Mouse (Mus musculus): ENCODE measurements around the gene Lce1j. TPM values are rescaled to one million over a fixed set of nuclear protein-coding genes. Genes with fewer than 3 reads are reported as not detected.

Lce1j gene
- polyA plus RNA-seq, 1 experiment from 2014 or later, result not detected

Other genes starting within 250 kb of the Lce1j start
- gene Ivl, start 216.8 kb downstream of the Lce1j start, polyA plus RNA-seq (2015; fragmentation: Nextera tagmentation; extraction: Ambion mirVana), result not detected in 2 replicates
- gene Smcp, start 201.5 kb downstream of the Lce1j start, polyA plus RNA-seq (2015; fragmentation: Nextera tagmentation; extraction: Ambion mirVana), result not detected in 2 replicates
- not detected in 2 replicates for gene 2210017I01Rik, start 183.0 kb downstream of the Lce1j start, polyA plus RNA-seq (2015; fragmentation: Nextera tagmentation; extraction: Ambion mirVana)
- not detected in 2 replicates for gene Lce6a, start 168.9 kb downstream of the Lce1j start, polyA plus RNA-seq (2015; fragmentation: Nextera tagmentation; extraction: Ambion mirVana)
- gene Lce1a1, start 142.2 kb downstream of the Lce1j start, polyA plus RNA-seq (2015; fragmentation: Nextera tagmentation; extraction: Ambion mirVana), result not detected in 2 replicates
- gene Lce1b, start 133.6 kb downstream of the Lce1j start, polyA plus RNA-seq (2015; fragmentation: Nextera tagmentation; extraction: Ambion mirVana), result not detected in 2 replicates
- not detected in 2 replicates for gene Lce1a2, start 120.2 kb downstream of the Lce1j start, polyA plus RNA-seq (2015; fragmentation: Nextera tagmentation; extraction: Ambion mirVana)
- not detected in 2 replicates for gene Lce1c, start 111.3 kb downstream of the Lce1j start, polyA plus RNA-seq (2015; fragmentation: Nextera tagmentation; extraction: Ambion mirVana)
- gene Lce1d, start 103.3 kb downstream of the Lce1j start, polyA plus RNA-seq (2015; fragmentation: Nextera tagmentation; extraction: Ambion mirVana), result not detected in 2 replicates
- gene Lce1e, start 81.4 kb downstream of the Lce1j start, polyA plus RNA-seq (2015; fragmentation: Nextera tagmentation; extraction: Ambion mirVana), result not detected in 2 replicates
- gene Lce1f, start 70.2 kb downstream of the Lce1j start, polyA plus RNA-seq (2015; fragmentation: Nextera tagmentation; extraction: Ambion mirVana), result not detected in 2 replicates
- gene Gm38119, start 51.4 kb downstream of the Lce1j start, polyA plus RNA-seq (2015; fragmentation: Nextera tagmentation; extraction: Ambion mirVana), result not detected in 2 replicates
- not detected in 2 replicates for gene Lce1g, start 38.2 kb downstream of the Lce1j start, polyA plus RNA-seq (2015; fragmentation: Nextera tagmentation; extraction: Ambion mirVana)
- gene Lce1h, start 25.4 kb downstream of the Lce1j start, polyA plus RNA-seq (2015; fragmentation: Nextera tagmentation; extraction: Ambion mirVana), result not detected in 2 replicates
- not detected in 2 replicates for gene Lce1i, start 11.6 kb downstream of the Lce1j start, polyA plus RNA-seq (2015; fragmentation: Nextera tagmentation; extraction: Ambion mirVana)
- not detected in 2 replicates for gene Lce1k, start 17.4 kb upstream of the Lce1j start, polyA plus RNA-seq (2015; fragmentation: Nextera tagmentation; extraction: Ambion mirVana)
- not detected in 2 replicates for gene Kprp, start 36.7 kb upstream of the Lce1j start, polyA plus RNA-seq (2015; fragmentation: Nextera tagmentation; extraction: Ambion mirVana)
- gene Lce1l, start 60.8 kb upstream of the Lce1j start, polyA plus RNA-seq (2015; fragmentation: Nextera tagmentation; extraction: Ambion mirVana), result not detected in 2 replicates
- gene 2310050C09Rik, start 79.7 kb upstream of the Lce1j start, polyA plus RNA-seq (2015; fragmentation: Nextera tagmentation; extraction: Ambion mirVana), result not detected in 2 replicates
- gene Lce3a, start 135.7 kb upstream of the Lce1j start, polyA plus RNA-seq (2015; fragmentation: Nextera tagmentation; extraction: Ambion mirVana), result not detected in 2 replicates
- gene Lce3b, start 142.5 kb upstream of the Lce1j start, polyA plus RNA-seq (2015; fragmentation: Nextera tagmentation; extraction: Ambion mirVana), result not detected in 2 replicates
- not detected in 2 replicates for gene Lce3c, start 154.0 kb upstream of the Lce1j start, polyA plus RNA-seq (2015; fragmentation: Nextera tagmentation; extraction: Ambion mirVana)
- gene Lce3d, start 166.9 kb upstream of the Lce1j start, polyA plus RNA-seq (2015; fragmentation: Nextera tagmentation; extraction: Ambion mirVana), result not detected in 2 replicates
- not detected in 2 replicates for gene Lce3e, start 176.5 kb upstream of the Lce1j start, polyA plus RNA-seq (2015; fragmentation: Nextera tagmentation; extraction: Ambion mirVana)
- not detected in 2 replicates for gene Lce3f, start 201.7 kb upstream of the Lce1j start, polyA plus RNA-seq (2015; fragmentation: Nextera tagmentation; extraction: Ambion mirVana)
- gene Crct1, start 225.2 kb upstream of the Lce1j start, polyA plus RNA-seq (2015; fragmentation: Nextera tagmentation; extraction: Ambion mirVana), result 0.88 and 0.97 TPM in 2 replicates
- not detected in 2 replicates for gene Lce1m, start 228.5 kb upstream of the Lce1j start, polyA plus RNA-seq (2015; fragmentation: Nextera tagmentation; extraction: Ambion mirVana)

Measured in neural tube, embryonic 15.5 days (tissue).